Mouse (Mus musculus) thymus, postnatal 0 days (tissue): ENCODE data around the gene Dtx4. TPM values are rescaled to one million over a fixed set of nuclear protein-coding genes. Genes with fewer than 3 reads are reported as not detected.

Experiments
- DNase-seq: peaks from one replicate; pipeline ENCODE4 v3.0.0-alpha.2; 2015; ENCODE audit warnings: low spot score
- polyA plus RNA-seq: library from polyadenylated mRNA; unstranded; fragments of >200 nt; fragmentation: Nextera tagmentation; extraction: Ambion mirVana; gene quantifications from 2 replicates; pipeline ENCODE4 v1.2.1, GENCODE M21; 2015

The Dtx4 gene
- polyA plus RNA-seq, 1 experiment from 2014 or later, result 3.4 TPM

DNA sequence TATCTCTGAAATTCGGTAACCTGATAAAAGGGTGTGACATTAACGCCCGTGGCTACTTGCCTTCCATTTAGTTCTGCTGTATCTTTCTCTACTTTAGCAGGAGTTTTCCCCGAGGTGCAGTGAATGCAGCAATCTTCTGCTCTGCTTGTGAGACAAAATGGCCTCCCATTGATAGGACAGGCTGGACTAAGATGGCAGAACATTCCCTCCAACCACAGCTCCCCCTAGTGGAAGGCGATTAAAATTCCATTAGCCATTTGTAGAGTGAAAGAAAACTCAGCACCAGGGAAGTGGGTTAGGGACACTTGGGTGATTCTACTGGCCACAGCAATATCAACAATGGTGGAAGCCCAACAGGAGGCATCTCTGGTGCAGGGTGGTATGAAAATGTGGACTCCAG, 33.8 kb downstream of the Dtx4 start:
- peak; percentile 53 for DNase-seq

DNA sequence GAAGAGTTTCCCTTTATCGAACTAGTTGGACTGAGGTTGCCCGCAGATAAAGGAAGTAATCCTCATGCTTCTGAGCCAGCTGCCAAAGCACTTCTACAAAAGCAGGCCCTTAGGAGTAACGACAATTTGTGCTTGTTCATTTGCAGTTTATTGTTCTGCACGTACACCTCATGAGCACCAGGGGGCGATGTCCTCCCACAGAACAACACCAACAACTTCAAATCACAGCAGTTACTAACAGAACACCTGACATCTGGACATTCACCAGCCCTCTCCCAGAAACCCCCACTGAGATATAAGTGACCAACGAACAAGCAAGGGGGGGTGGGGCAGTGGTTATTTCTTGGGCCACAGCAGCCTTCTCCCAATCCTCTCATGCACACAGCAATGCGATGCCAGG, 35.0 kb downstream of the Dtx4 start:
- DNase-seq, result peak; percentile 56

GRCm38 (mm10) chr19:12465530-12466144, 35.6 kb downstream of the Dtx4 start:
- no peak for DNase-seq

- no peak for DNase-seq
These were observed 36.6 kb downstream of the Dtx4 start for GRCm38 (mm10) chr19:12464674-12465073.

- no peak for DNase-seq
These were observed 37.1 kb downstream of the Dtx4 start for GRCm38 (mm10) chr19:12464127-12464526.

DNA sequence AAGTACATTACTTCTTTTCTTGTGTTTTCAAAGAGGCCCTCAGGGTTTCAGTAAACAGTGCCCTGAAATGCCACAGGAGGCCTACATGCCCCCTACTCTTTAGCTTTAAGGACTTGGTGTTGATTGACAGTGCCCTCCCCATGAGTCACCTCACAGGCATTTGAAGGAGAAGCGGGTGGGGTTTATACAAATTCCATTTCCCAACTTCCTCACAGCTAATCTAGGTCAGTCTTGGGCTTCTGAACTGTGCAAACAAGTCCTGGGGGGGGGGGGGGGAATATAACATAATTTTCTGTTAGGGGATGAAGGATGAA, 37.6 kb downstream of the Dtx4 start:
- DNase-seq, result no peak

- no peak for DNase-seq
These were observed 38.2 kb downstream of the Dtx4 start for GRCm38 (mm10) chr19:12462851-12463721.

GRCm38 (mm10) chr19:12460282-12461249, 40.7 kb downstream of the Dtx4 start, which contains the start of gene Mpeg1:
Mpeg1 (plus strand) TSS chr19:12460779.
- no peak for DNase-seq

DNA sequence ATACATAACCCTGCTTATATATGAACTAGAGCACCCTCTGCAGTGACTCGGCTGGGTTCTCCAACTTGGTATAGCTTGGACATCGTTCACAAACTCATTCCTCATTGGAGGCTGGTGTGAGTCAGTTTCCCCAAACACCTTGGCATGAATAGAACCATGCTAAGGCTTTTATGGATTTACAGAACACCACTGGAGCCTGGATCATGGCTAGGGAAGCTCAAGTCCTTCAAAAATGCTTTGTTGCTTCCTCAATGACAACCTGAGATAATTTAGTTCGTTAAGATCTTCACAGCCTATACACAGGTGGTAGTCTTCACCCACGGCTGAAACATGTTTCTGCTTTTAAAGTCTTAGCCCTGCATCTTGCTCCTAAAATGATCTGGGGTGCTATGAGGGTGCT, 41.7 kb downstream of the Dtx4 start:
- no peak for DNase-seq

DNA sequence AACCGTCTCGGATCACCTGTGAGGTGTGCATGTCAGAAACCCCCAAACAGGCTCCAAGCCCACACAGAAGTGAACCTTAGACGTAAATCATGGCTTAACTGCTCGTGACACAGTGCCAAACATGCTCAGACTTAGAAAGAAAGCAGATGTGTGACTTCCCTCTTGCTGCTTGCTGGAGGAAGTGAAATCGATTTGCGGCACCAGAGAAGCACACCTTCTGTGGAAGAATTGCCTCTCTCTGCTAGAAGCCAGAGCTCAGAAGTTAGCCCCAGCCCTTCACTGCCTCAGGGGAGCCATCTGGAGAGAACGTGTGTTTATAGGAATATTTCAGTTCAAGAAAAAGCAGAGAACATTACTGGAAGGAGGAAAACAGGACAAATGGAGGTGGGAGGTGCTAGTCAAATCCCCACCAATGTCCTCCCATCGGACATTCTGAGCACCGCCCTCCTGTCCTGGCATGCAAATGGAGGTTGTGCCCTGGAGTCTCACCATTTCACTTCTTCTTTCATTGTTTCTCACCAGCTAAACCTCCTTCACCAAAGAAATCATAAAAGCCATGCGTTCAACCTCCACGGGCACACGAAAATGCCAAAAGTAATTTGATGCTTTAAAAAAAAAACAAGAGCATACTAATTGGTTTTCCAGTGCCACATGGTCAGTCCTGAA, 43.7 kb downstream of the Dtx4 start:
- DNase-seq, result no peak

- DNase-seq, result no peak
These were observed 56.2 kb downstream of the Dtx4 start for GRCm38 (mm10) chr19:12445014-12445413.

DNA sequence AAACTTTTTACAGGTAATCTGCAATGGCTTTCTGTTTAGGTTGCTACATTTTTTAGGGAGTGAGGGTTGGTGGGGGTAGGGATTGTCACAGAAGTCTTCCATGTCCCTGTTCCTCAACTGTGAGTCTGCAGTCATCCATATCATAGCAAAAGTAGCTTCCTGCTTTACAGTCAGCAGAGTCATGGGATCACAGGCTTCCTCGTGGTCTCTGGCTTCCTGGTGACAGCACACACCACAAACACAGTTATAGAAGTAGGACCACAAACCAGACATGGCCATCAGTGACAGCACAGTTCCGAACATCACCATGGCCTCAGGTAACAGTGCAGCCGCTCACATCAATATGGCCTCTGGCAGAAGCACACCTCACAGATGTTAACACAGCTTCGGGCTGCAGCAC, 58.7 kb downstream of the Dtx4 start:
- DNase-seq, result no peak

DNA sequence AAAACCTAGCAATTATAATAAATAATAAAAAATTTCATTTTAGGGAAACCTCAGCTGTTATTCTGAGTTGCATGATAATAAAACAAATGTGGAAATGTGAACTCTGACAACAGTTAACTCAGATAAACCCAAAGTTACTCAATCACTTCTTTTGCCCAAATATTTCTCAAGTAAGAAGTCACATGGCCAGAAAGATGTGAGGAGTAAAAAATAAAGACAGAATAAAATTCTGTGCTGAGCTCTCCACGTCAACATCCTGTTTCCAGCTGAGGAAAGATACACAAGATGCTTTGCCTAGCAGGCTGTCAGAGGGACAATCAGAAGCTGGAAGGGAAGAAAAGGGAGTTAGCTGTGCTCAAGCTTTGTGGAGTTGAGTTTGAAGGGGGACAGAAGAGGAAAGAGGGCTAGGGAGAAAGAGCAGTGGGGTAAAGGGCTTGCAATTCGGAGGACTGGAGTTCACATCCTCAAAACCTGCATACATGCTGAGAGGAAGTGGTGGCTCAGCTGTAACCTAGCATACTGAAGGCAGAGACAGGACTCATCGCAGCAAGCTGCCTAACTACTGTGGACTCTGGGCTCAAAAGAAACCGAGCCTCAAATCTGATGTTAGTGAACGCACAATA, 61.0 kb downstream of the Dtx4 start:
- DNase-seq, result no peak

GRCm38 (mm10) chr19:12439581-12439980, 61.7 kb downstream of the Dtx4 start:
- DNase-seq, result no peak

DNA sequence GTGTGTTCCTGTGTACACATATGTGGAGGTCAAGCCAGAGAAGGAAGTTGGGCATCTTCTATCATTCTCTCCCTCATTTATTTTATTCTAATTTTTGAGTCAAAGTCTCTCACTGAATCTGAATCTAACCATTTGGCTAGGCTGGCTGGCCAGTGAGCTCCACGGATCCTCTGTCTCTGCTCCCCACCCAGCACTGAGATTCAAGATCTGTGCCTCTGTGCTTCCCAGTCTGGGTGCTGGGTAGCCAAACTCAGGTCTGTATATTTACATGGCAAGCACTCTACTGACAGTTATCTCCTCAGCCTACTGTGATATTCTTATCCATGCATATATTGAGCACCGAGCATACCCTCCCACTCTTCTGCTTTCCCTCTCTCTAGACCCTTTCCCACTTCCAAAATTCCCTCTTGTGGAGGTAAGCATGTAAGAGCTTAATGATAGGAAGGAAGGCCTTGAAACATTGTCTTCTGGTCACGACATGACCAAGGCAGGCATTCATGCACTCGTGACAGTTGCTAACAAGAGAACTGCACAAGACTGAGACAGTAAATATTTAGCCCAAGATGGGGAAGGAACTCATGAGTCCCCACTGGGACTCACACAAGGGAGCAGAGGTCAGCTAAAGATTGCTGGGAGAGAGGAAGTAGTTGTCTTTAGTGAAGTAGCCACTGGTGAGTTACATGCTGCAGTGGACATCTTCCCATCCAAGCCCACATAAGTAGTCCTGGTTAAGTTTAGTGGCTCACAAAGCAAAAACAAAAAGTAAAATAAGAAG, 65.3 kb downstream of the Dtx4 start:
- DNase-seq, result no peak

GRCm38 (mm10) chr19:12435011-12435416, 66.2 kb downstream of the Dtx4 start:
- no peak for DNase-seq

GRCm38 (mm10) chr19:12433033-12433432, 68.2 kb downstream of the Dtx4 start:
- DNase-seq, result peak; percentile 11

DNA sequence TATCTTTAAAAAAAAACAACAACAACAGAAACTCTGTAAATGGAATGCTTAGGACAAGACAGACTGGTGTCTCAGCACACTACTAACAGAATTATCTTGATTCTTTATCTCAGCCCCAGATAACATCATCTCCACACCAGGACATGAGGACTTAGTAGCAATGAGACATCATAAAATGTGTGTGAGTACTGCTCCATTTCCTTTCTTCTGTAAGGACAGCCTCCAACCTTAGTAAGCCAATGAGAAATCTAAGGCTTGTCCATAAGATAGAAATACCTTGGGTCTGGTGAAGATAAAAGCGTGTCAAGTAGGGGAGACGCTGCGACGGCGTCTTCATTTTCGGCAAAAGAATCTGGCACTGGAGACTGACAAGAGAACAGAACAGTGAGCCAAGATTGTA, 73.6 kb downstream of the Dtx4 start, which contains the start of gene Pfpl:
Pfpl (plus strand) TSS at position 301 of the 400 bp plus-strand sequence.
- no peak for DNase-seq

DNA sequence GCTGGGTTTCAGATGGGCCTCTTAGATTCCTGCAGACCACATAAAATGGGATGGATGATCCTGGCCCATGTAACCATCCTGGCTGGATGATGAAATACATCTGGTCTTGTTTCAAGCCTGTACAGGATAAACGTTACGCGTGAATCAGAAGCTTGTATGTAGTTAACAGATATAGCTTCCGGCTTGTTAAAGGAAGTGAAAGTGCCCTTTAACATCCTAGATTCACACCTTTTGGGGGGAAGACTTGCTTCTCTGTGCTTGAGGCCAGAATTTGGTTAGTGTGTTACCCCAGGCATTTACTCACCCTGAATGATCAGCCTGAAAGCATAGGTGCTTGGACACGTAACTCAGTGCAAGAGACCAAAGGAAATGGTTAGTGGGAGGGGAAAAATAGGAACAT, 74.2 kb downstream of the Dtx4 start:
- DNase-seq, result no peak

DNA sequence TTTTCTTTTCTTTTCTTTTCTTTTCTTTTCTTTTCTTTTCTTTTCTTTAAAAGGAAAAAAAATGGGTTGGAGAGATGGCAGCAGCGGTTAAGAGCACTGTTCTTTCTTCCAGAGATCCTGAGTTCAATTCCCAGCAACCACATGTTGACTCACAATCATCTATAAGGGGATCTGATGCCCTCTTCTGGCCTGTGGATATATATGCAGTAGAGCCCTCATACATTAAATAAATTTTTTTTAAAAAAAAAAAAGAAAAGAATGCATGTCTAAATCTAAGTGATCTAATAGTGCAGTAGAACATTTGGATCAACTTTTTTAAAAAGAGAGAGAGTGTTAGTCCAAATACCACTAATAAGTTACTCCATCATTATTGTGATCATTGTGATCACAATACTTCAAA, 79.6 kb downstream of the Dtx4 start:
- no peak for DNase-seq
